Mouse (Mus musculus) layer of hippocampus, postnatal 36 days (tissue): ENCODE measurements around the gene Ing2. TPM values are rescaled to one million over a fixed set of nuclear protein-coding genes. Genes with fewer than 3 reads are reported as not detected.

ENCODE experiments used
- DNase-seq, 2 experiments: peaks; one replicate each; pipeline ENCODE4 v3.0.0; 2022
- total RNA-seq, 2 experiments: library from RNA; stranded (reverse); gene quantifications; 2 replicates each; pipeline ENCODE4 v1.2.3; 2021

Ing2 gene
- 10 to 100 TPM; 33.5 to 37.0 TPM for total RNA-seq

DNA sequence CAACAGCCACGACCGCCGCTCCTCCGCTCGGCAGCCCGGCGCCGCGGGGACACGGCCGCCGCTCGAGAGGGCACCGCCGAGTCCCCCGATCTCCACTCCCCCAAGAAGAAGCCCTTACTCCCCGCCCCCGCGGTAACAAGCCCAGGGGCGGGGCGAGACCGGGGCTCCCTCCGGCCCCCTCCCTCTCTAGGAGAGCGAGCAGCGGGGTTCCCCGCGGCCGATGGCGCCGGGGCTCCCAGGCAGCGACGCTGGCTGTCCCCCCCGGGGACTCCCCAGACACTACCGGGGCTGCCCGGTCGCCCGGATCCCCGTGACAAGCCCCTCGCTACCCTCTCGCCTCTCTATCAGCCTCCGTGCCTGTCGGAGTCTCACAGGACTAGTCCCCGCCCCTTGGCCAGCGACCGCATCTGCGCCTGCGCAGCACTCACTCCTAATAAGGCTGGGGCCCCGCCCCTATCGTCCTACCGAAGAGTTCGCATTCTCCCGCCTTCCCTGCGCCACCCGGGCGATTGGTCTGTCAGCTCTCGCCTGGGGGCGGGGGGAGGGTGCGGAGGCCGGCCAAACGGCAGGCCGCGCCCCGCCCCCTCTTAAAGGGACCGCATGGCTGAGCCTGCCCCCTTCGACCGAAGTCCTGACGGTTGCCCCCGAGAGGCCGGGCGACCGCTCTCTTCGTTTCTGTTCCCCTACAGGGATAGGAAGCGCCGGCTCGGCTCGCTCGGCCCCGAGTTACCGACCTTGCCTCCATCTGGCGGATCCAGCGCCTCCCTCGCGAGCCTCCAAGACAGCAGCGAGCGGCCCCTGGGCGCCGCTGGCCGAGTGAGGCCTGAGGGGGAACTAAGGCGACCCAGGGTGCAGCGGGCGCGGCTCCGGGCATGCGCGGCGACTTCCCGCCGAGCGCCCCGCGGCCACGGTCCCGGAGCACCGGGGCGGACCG lies at the start of gene Ing2:
TSS of gene Ing2 (minus strand) at position 780 of the 934 bp plus-strand sequence.
- DNase-seq, result peak; percentile 100

DNA sequence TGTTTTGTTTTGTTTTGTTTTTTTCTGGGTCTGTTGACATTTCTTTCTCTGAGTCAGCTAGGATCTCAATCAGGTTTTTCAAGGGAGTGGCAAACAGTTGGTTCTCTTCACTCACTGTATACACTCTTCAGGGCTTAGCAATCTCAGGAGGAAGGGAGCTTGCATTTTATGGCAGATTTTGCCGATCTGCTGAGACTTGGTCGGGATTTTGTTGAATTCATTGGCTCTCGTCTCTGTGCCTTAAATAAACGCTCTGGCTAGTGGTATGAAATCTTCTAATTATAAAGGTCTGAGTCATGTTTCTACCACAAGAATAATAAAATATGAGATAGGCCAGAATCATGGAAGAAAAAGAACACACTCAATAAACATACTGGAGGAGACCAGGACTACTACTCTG lies 46.3 kb upstream of the Ing2 start:
- DNase-seq, result no peak

DNA sequence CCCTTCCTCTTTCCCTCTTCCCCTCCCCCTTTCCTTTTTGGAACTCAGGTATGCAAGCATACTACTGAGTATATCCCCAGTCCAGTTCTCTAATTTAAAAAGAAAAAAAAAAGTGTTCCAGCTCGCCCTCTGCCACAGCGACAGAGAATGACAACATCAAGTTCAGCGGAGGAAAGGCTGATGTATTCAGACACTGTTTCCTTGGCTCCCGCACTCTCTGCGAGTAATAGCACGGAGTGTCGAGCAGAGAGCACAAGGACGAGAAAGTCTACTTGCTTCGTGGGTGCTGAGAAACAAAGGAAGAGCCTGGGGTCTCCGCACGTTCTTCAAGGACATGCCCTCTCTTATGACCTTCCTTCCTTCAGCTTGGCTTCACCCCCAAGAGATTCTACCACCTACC lies 43.3 kb upstream of the Ing2 start:
- no peak for DNase-seq

DNA sequence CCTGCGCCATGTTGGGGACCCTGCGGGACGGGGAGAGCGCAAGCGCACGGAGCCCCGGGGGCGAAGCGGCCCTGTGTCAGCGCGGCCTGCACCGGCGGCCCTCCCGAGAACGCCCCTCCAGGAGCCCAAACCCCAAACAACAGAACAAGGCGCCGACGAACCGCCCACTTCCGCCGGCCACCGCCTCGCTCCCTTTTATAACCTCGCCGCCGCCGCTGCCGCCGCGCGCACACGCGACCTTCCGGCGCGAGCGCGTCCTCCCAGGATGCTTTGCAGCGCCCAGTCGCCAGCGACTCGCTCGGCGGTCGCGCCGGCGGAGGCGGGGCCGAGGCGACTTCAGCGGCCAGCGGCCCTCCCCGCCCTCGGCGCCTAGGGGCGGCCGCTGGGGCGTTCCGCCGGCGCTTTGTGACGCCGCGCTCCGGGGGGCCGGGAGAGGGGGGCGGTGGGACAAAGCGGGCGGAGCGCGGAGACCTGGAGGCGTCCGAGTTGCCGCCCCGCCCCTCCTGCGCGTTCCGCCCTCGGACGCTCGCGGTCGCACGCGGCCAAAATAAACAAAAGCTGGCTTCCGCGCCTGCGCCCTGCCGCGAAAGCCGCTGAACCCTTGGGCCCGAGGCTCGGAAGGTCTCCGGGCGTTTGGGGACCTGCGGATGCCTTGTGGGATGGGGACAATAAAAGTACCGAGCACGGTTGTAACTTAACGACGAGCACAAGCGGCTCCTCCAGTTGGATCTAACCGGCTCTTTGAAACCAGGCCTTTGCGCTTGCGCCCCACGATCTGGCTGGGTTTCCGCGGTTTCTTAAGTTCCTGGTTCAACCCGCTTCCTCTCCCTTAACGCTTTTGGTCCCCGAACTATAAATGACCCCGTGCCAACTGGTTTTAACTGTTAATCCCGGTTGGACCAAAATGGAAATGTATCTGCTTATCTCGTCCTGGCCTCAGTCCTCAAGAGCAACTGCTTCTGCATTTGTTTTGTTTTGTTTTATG lies 38.7 kb upstream of the Ing2 start, which contains the start of gene Cdkn2aip:
TSS of gene Cdkn2aip (minus strand) at position 172 of the 985 bp plus-strand sequence.
- peak; percentile 93 to 94 for DNase-seq

DNA sequence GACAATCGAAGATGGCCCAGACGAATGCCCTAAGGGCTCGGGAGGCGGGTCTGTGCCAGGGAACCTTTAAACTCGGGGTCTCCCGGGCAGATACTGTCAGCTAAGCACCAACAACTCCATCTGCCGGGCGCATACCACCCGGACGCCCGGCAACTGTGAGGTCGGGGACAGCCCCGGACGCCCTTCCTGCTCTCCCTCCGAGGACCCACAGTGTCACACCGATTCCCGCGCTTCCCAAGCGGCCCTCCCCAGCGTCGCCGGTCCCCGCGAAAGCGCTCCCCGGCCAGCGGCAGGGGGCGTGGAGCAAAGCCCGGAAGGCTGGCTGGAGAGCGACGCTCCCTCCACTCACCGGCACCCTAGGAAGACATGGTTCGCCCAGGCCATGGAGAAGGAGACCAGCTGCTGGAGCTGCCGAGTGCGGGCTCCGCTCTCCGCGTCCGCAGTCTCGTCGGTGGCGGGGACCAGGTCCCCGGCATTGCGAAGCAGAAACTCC lies 37.9 kb upstream of the Ing2 start:
- DNase-seq, result no peak

DNA sequence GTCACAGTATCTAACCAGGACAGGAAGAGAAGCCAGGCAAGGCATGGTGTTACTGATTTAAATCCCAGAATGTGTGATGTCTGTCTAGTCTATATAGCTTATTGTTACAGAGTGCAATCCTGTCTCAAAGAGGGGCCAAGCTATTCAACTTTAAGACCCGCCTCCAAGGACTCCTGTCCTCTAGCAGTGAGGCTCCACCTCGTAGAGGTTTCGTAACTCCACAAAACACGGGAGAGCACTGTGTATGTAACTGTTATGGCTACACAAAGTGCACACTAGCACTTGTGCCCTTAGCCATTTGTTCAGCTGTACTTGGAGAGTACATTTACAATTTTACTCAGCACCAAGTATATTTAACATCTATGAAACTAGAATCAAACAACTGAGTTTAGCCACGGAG lies 32.8 kb upstream of the Ing2 start:
- DNase-seq, result no peak

DNA sequence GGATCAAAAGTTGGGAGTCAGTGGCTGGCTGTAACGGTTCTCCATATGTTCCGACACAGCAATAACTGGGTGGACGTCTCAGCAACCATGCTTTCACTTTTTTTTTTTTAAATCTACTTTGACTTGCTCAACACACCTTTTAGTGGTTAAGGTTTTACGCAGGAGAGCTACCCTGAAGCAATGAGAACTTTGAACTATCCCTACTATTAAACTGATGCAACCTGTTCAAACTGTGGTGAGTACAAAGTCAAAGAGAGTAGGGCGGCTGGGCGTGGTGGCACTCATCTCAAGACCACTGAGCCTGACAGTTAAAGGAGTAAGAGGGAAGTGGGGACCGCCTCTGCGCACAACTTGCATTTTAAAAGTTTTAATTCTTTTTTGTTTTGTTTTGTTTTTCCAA lies 31.4 kb upstream of the Ing2 start:
- DNase-seq, result no peak

DNA sequence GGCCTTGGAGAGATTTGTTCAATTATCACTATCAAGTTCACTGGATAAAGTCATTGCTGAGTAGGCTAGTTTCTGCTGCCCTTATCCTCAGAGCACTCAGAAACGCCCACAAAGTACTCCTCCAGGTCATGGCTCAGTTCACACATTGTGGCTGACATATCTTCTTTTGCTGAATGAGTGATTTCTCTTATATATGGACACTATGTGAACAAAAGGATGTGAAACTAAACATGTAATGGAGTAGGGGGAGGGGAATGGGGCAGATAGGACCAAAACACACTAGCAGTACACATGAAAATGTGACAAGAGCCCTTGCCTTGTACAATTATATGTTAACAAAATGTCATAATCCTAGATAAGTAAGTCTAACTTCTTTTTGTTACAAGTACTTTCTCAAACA lies 27.0 kb upstream of the Ing2 start:
- DNase-seq, result no peak

DNA sequence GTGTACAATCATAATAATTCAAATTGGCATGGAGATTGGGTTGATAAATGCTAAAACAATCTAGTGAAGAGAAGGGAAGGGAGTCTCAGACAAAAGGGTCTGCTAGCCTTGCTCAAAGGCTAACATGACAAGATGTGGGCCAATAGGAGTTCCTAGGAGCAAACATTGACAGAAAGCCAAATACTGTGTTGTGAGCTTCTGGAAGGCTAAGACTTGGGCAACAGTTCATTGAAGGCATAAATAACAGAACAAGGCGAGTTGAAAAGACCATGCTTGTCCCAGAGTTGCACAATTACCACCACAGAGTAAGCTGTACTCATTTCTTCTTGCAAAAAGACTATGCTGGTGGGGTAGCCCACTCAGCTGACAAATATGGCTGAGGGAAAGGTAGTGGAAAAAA lies 22.3 kb upstream of the Ing2 start:
- DNase-seq, result no peak

DNA sequence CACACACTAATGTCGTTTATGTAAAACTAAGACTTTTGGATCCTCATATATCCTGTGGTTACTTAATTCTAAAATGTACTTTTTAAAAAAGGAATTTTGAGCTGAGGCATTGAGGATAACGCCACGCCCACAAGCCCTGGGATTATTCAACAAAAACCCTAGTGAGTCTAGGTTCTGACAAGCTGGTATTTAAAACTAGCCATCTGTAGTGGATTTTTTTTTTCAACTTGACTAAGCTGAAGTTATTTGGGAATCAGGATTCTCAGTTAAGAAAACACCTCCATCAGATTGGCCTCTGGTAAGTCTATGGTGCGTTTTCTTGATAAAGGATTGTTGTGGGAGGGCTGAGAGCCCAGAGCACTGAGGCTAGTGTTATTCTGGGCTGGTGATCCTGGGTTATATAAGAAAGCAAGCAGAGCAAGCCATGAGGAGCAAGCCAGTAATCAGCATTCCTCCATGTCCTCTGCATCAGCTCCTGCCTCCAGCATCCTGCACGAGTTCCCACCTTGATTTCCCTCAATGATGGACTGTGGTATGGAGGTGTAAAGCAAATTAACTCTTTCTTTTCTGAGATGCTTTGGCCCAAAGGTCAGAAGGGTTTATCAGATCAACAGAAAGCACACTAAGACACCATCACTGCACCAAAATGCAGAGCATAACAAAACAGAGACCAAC lies 20.2 kb upstream of the Ing2 start:
- DNase-seq, result no peak

DNA sequence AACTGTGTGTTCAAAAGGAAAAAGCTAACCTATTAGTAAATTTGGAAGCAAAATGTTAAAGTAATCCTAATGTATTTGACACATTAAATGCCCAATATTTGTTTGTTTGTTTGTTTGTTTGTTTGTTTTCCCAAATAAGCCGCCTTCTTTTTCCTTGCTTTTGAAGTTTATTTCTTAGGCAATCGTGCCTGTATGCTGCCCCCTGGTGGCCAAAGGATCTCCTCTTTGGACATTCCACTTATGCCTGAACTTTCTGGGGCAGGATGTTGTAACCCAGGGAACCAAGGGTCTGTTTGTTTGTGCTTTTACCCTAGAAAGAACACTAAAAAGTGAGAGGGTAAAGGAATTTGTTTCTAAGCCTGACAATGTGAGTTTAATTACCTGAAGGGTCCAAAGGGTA lies 17.8 kb upstream of the Ing2 start:
- peak; percentile 64 to 74 for DNase-seq

DNA sequence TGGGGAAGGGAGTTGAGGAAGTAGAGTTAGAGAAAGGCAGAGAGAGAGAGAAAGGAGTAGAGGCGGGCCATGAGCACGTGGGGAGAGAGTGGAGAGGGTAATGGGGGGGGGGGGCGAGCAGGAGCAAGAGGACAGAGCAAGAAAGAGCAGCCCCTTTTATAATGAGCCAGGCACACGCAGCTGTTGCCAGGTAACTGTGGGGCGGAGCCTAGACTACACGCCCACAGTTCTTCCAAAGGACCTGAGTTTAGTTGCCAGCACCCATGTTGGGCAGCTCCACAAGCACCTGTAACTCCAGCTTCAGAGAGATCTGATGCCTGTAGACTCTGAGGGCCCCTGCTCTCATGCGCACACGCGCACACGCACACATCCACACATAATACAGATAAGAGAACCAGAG lies 16.5 kb upstream of the Ing2 start:
- DNase-seq, result no peak

DNA sequence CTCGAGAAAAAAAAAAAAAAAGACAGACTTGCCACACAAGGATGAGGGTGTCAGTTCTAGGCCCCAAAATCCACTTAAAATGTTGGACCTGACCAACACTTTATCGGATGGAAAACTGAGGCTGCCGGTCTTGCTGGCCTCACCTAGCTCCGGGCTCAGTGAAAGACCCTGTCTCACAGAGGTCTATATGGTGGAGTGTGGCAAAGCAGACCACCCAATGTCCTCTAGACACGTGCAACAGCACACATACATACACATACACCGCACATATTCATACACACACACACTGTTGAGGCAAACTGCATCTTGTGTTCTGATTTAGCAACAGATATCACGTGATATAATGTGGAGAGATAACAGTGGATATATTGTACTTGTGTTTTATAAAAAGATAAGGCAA lies 15.9 kb upstream of the Ing2 start:
- no peak for DNase-seq

DNA sequence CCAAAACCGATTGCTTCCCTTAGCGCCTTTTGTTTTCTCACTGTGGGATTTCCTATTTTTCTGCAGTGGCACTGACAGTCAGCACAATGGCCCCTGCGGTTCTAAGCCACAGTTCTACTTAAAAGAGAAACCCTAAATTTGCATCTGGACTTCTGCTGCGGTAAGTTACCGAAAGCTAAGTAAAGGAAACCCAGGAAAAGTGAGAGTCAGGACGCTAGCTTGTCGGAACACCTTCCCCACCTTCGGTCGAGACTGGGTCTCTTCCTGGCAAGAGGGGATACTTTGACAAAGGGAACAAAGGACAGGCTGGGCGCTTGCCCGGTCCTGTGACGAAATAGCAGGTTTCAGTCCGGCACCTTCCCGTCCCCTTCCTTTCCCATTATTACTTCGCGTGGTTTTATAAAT lies 15.3 kb upstream of the Ing2 start:
- no peak for DNase-seq

DNA sequence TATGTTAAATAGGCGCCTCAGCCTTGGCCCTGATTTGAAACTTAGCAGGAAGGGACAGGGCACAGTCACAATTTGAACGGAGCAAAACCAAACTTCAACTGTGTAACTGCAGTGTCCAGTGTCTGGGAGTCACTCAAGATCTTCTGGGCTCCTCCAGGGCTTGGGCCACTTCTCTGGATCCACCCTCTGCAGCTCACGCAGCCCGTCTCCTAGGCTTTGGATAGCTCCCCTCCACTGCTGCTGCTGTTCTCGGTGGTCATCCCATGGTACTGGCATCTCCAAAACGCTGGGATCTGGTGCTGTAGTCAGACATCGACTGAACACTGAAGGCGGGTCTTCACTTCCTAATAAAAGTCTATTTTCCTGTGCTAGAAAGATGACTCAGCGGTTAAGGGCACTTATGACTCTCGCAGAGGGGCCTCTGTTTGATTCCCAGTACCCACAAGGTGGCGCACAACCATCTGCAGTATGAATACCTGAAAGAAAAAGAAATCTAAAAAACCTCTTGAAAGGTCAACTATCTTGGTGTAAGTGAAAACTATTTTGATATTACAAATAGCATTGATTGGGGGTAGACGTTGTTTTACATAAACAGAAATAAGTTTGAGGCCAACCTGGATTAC lies 14.5 kb upstream of the Ing2 start:
- DNase-seq, result no peak

DNA sequence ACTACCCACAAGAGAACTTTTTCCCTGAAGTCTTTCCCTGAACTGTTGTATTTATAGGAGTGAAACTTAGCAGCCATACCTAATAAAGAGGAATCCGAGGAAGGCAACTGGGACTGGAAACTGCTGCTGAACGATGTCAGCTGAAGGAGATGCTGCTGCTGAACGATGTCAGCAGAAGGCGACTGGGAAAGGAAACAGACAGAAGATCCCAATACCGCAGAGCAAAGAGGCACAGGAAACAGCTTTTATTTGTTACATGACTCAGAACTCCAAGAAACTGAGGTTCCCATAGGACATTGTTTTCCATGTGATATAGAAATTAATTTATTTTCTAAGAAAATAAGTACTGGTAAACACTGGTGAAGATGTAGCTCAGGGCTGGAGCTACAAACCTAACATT lies 9.1 kb upstream of the Ing2 start:
- no peak for DNase-seq

DNA sequence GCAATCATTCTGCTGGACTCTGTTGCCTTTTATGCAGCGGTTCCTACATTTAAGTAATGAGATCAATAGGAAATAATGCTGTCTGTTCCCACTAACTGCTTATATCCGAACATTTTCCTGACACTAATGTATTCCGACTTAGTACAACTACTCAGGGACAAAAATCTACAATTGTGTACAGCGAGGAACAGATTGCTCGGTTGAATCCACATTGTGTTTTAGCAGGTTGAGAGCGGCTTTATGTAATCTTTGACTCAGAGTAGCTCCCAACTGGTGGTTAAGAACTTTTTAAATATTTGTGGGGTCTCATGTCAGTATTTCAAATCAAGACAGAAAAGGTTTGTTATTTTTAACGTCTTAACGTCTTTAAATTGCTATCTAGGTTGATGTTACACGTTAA lies 8.6 kb upstream of the Ing2 start:
- no peak for DNase-seq

DNA sequence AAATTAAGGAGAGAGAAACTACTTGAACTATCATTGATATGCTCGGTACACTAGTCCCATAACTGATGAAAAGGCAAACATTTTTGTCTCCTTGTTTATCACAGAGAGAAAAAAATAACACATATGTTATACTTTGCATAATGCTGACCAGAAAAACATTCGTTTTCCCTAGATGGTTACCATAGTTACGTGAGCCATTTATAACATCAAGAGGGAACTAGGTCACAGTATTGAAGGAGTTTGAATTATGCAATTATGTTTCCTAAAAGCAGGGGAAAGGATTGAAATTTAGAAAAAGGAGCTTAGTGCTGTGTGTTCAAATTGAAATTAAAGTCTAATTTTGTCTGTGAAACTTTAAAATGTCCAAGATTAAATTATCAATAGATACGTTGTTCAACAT lies 5.0 kb upstream of the Ing2 start:
- DNase-seq, result no peak

DNA sequence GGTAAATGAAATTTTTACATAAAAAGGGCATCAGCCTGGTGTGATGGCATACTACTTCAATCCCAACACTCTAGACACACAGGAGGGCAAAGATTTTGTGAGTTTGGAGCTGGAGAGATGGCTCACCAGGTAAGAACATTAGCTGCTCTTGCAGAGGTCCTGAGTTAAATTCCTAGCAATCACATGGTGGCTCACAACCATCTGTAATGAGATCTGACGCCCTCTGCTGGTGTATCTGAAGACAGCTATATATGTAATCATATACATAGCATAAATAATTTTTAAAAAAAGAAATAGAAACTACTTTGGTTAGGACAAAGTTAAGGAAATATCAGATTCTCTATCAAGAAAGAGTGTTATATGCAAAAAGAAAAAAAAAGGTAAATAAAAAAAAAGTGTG lies 4.2 kb upstream of the Ing2 start:
- no peak for DNase-seq

DNA sequence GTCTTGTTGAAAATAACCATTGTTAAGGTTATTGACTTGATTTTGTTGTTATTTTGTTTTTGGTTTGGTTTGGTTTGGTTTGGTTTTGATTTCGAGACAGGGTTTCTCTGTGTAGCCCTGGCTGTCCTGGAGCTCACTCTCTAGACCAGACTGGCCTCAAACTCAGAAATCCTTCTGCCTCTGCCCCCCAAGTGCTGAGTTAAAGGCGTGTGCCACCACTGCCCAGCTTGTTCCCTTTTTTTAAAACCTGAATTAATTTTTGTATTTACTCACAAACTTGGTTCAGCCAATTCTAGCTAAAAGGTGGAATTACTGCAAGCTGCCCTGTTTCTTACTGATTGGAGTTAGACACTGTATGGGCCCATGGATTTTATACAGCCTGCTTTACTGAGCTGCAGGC lies 1.3 kb upstream of the Ing2 start:
- DNase-seq, result no peak

DNA sequence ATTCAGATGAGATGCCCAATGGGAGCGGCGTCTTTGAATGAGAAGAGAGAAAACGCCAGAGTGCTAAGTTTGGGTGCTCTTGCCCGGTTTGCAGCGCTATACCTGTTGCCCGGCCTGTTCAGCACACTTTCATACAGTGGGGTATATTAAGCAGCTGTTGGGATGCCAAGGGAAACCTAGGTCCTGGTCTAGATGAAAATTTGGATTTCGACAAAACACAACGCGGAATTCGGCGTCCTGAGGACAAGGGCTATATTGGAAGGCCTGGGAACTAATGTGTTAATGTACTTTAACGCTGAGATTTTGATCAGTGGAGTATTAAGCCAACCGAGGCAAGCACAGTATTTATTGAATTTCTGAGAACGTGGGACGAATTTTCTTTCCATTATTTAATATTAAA lies 868 bp upstream of the Ing2 start:
- no peak for DNase-seq

DNA sequence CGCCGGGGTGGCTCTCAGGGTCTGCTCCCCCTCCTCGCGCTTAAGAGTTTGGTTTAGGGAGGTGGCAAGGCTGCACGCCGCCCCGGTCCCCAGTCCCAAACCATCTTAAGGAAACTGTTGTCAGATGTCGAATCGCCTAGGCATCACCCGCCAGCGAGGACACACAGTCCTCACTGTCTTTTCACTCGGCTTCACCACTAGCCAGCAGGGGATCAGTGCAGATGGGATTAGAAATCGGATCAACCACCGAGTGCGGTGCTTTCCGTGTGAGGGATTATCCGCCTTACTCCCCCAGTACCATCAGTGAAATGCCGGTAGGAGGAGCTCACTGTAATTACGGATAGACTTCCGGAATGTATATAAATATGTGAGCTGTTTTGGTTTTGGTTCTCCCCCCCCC lies 430 bp upstream of the Ing2 start:
- no peak for DNase-seq
